Comparison of ENCODE assay signal across 9 mouse cellular contexts in the genomic region with DNA sequence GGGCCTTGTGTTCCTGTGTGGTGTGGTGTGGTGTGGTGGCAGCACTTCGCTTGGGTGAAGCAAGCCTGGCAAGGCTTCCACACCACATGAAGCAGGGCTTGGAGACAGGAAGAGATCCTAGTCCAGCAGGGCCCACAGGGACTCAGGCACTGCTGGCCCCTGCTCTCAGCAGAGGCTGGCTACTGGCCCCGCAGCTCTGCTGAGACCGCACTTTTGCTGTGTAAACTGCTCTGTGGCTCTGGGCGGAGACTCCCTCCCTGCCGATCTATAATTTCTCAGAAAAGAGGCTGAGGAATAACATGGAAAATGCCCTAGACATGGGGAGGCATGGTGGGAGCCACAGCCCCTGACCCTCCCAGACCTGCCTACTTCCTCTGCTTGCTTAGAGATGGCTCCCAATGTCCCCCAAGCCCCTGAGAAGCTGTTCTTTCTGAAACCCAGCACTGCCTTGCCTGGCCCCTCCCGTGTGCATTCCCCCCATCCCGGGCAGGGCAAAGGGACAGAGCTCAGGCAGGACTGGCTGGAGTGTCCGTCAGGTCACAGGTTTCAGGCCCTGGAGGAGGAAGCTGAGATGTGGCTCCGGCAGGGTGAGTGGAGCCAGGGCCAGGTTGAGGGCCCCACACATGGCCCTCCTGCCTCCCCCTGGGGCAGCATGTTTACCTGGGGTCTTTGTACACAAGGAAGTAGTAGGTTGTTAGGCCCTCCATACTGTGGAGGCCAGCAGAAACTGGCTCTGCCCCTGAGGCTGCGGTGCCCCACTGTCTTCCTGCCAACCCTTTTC. TPM values are rescaled to one million over a fixed set of nuclear protein-coding genes. Genes with fewer than 3 reads are reported as not detected.
A peak's percentile ranks its signal among the peaks of the same experiment; 100 is the strongest.
DNase-seq lines count a peak whose midpoint lies in the region; ATAC-seq and TF ChIP-seq lines count a peak whose summit lies in the region.
"Had no signal": no experiment of that assay in that cellular context is flagged by ENCODE, and none has a peak within 500 bp of the region (broad histone marks: within the 10 kb centered on the region; RNA-seq: fewer than 3 reads in every experiment).

No protein-coding gene starts in this region.

- intact Hi-C loops in heart, postnatal 25 days (cut with DNase I) = no loop called here

- peaks cover 6% of the 10 kb centered on the region; the same call in 1 of the 2 replicates for H3K36me3 ChIP-seq in heart, embryonic 10.5 days
- H3K36me3 ChIP-seq in ES-Bruce4 (ENCODE audit: control insufficient read depth, insufficient read depth, low read length, poor library complexity, severe bottlenecking) = no peaks in the 10 kb centered on the region
- H3K36me3 ChIP-seq in limb, embryonic 12.5 days = peaks cover 2% of the 10 kb centered on the region

- H3K9me3 ChIP-seq in heart, embryonic 10.5 days = no peaks in the 10 kb centered on the region
- H3K9me3 ChIP-seq in ES-Bruce4 (replicated peaks; ENCODE audit: control insufficient read depth, insufficient read depth, low read length, poor library complexity, severe bottlenecking) = no peaks in the 10 kb centered on the region
- no peaks in the 10 kb centered on the region for H3K9me3 ChIP-seq in limb, embryonic 12.5 days

- peak overlapping the region; percentile 48 for H3K27ac ChIP-seq in heart, embryonic 10.5 days
- H3K27ac ChIP-seq in ES-Bruce4 (ENCODE audit: insufficient read depth, low read length) = peak overlapping the region; percentile 31; the same call in 1 of the 2 replicates
- no peak overlapping the region for H3K27ac ChIP-seq in limb, embryonic 12.5 days

- DNase-seq in heart, embryonic 10.5 days (ENCODE audit: low spot score) = no peak
- DNase-seq in heart, postnatal 25 days (ENCODE audit: low spot score) = no peak
- DNase-seq in gastrocnemius, postnatal 25 days = peak; percentile 55
- no peak for DNase-seq in spleen, postnatal 4 days (ENCODE audit: low spot score in 2 of 2)
- DNase-seq in retina, postnatal 1 day = no peak

- H3K4me1 ChIP-seq in heart, embryonic 10.5 days = peaks cover 23% of the 10 kb centered on the region
- H3K4me1 ChIP-seq in ES-Bruce4 (ENCODE audit: control insufficient read depth, insufficient read depth, low read length) = peaks cover 2% of the 10 kb centered on the region
- H3K4me1 ChIP-seq in limb, embryonic 12.5 days (replicated peaks) = peaks cover 7% of the 10 kb centered on the region

- 59% methylated on average over 10 of the region's 10 CpGs for WGBS in heart, embryonic 10.5 days
- 56% methylated on average over 10 of the region's 10 CpGs for WGBS in limb, embryonic 12.5 days

- TF ChIP-seq EP300 in ES-Bruce4 (IDR thresholded peaks at IDR 0.05; ENCODE audit: insufficient read depth, low read depth, low read length) = no peak

- no peaks in the 10 kb centered on the region for H3K27me3 ChIP-seq in heart, embryonic 10.5 days (ENCODE audit: insufficient read depth, poor library complexity, severe bottlenecking)
- H3K27me3 ChIP-seq in ES-Bruce4 (ENCODE audit: control insufficient read depth, insufficient read depth, low read length, poor library complexity, severe bottlenecking) = no peaks in the 10 kb centered on the region
- no peaks in the 10 kb centered on the region; the same call in 1 of the 2 replicates for H3K27me3 ChIP-seq in limb, embryonic 12.5 days

- no peak for TF ChIP-seq CTCF in ES-Bruce4 (IDR thresholded peaks at IDR 0.05; ENCODE audit: low read depth, low read length)

- no peak for ATAC-seq in limb, embryonic 12.5 days (ENCODE audit: insufficient number of reproducible peaks, insufficient read depth, low FRiP score, low TSS enrichment, low read depth)
- no peak for ATAC-seq in erythroblast, adult 5-6 weeks (replicated peaks; ENCODE audit: low FRiP score, poor library complexity, severe bottlenecking)
- ATAC-seq: CD4-positive, CD25-positive, alpha-beta regulatory T cell, adult 4 months had no signal

- H3K4me2 ChIP-seq in limb, embryonic 12.5 days = no peak overlapping the region

- H3K4me3 ChIP-seq in heart, embryonic 10.5 days = no peak overlapping the region
- peak overlapping the region; percentile 63 for H3K4me3 ChIP-seq in ES-Bruce4 (ENCODE audit: low read depth, low read length)
- no peak overlapping the region for H3K4me3 ChIP-seq in limb, embryonic 12.5 days (replicated peaks)

- H3K9ac ChIP-seq in ES-Bruce4 (ENCODE audit: low read depth, poor library complexity, severe bottlenecking) = peak overlapping the region; percentile 59
- peak overlapping the region; percentile 42 for H3K9ac ChIP-seq in limb, embryonic 12.5 days (replicated peaks)

- no peak for TF ChIP-seq POLR2A in ES-Bruce4 (IDR thresholded peaks at IDR 0.05; ENCODE audit: insufficient read depth, low read length)

RNA-seq across cellular contexts. Expression of gene Nubp2, which starts 8.6 kb away (rescaled TPM):
- polyA plus RNA-seq in heart, embryonic 10.5 days (2016; fragmentation: Nextera tagmentation; extraction: Ambion mirVana) = 59.1 and 71.0 TPM in 2 replicates
- total RNA-seq in heart, postnatal 25 days (2021) = 10 to 100 TPM; 18.2 to 19.4 TPM
- polyA plus RNA-seq in ES-Bruce4 (2011; ENCODE audit: insufficient read depth, insufficient read length, low read depth, missing spikeins) = 29.8 and 39.0 TPM in 2 replicates
- total RNA-seq in gastrocnemius, postnatal 25 days (2021) = 10 to 100 TPM; 10.2 to 13.1 TPM
- 50.1 and 53.2 TPM in 2 replicates for polyA plus RNA-seq in limb, embryonic 12.5 days (2016; fragmentation: Nextera tagmentation; extraction: Ambion mirVana)
- total RNA-seq in erythroblast, adult 5-6 weeks (2015; ENCODE audit: low replicate concordance) = 25.4 and 31.6 TPM in 2 replicates
- total RNA-seq in erythroblast, adult 5-6 weeks (2017; ENCODE audit: low replicate concordance) = 10.6 and 11.4 TPM in 2 replicates

RNA-seq across cellular contexts. Expression of gene Spsb3, which starts 8.9 kb away (rescaled TPM):
- 31.1 and 36.1 TPM in 2 replicates for polyA plus RNA-seq in heart, embryonic 10.5 days (2016; fragmentation: Nextera tagmentation; extraction: Ambion mirVana)
- total RNA-seq in heart, postnatal 25 days (2021) = 10 to 100 TPM; 33.4 to 36.3 TPM
- polyA plus RNA-seq in ES-Bruce4 (2011; ENCODE audit: insufficient read depth, insufficient read length, low read depth, missing spikeins) = 10.5 and 13.8 TPM in 2 replicates
- total RNA-seq in gastrocnemius, postnatal 25 days (2021) = 10 to 100 TPM; 27.8 to 31.5 TPM
- 40.4 and 46.1 TPM in 2 replicates for polyA plus RNA-seq in limb, embryonic 12.5 days (2016; fragmentation: Nextera tagmentation; extraction: Ambion mirVana)
- total RNA-seq in erythroblast, adult 5-6 weeks (2015; ENCODE audit: low replicate concordance) = 20.4 and 49.3 TPM in 2 replicates
- total RNA-seq in erythroblast, adult 5-6 weeks (2017; ENCODE audit: low replicate concordance) = 28.2 and 35.1 TPM in 2 replicates

RNA-seq across cellular contexts. Expression of gene Igfals, which starts 11.7 kb away (rescaled TPM):
- polyA plus RNA-seq in heart, embryonic 10.5 days (2016; fragmentation: Nextera tagmentation; extraction: Ambion mirVana) = 0.21 and 0.85 TPM in 2 replicates
- total RNA-seq in heart, postnatal 25 days (2021) = 1 to 10 TPM; 6.9 TPM
- 3.0 and 3.8 TPM in 2 replicates for polyA plus RNA-seq in ES-Bruce4 (2011; ENCODE audit: insufficient read depth, insufficient read length, low read depth, missing spikeins)
- total RNA-seq in gastrocnemius, postnatal 25 days (2021) = 1 to 10 TPM; 3.8 to 4.4 TPM
- 0.37 and 0.43 TPM in 2 replicates for polyA plus RNA-seq in limb, embryonic 12.5 days (2016; fragmentation: Nextera tagmentation; extraction: Ambion mirVana)
- total RNA-seq in erythroblast, adult 5-6 weeks (2015; ENCODE audit: low replicate concordance) = not detected in 2 replicates
- total RNA-seq in erythroblast, adult 5-6 weeks (2017; ENCODE audit: low replicate concordance) = 0.17 TPM in 1 of 2 replicates, not detected in the other
- polyA plus RNA-seq: CD4-positive, CD25-positive, alpha-beta regulatory T cell, adult 4 months had no signal

RNA-seq across cellular contexts. Expression of gene Eme2, which starts 17.4 kb away (rescaled TPM):
- polyA plus RNA-seq in heart, embryonic 10.5 days (2016; fragmentation: Nextera tagmentation; extraction: Ambion mirVana) = 25.6 and 28.0 TPM in 2 replicates
- total RNA-seq in heart, postnatal 25 days (2021) = 10 to 100 TPM; 17.8 to 19.9 TPM
- 4.0 and 6.8 TPM in 2 replicates for polyA plus RNA-seq in ES-Bruce4 (2011; ENCODE audit: insufficient read depth, insufficient read length, low read depth, missing spikeins)
- 10 to 100 TPM in 1 of 2 experiments, 1 to 10 TPM in 1; 8.8 to 10.4 TPM for total RNA-seq in gastrocnemius, postnatal 25 days (2021)
- 32.8 and 47.1 TPM in 2 replicates for polyA plus RNA-seq in limb, embryonic 12.5 days (2016; fragmentation: Nextera tagmentation; extraction: Ambion mirVana)
- 7.1 and 8.6 TPM in 2 replicates for total RNA-seq in erythroblast, adult 5-6 weeks (2015; ENCODE audit: low replicate concordance)
- 10.9 and 12.4 TPM in 2 replicates for total RNA-seq in erythroblast, adult 5-6 weeks (2017; ENCODE audit: low replicate concordance)

RNA-seq across cellular contexts. Expression of gene Mrps34, which starts 17.4 kb away (rescaled TPM):
- 109 and 117 TPM in 2 replicates for polyA plus RNA-seq in heart, embryonic 10.5 days (2016; fragmentation: Nextera tagmentation; extraction: Ambion mirVana)
- 100 to 1,000 TPM; 110 to 111 TPM for total RNA-seq in heart, postnatal 25 days (2021)
- polyA plus RNA-seq in ES-Bruce4 (2011; ENCODE audit: insufficient read depth, insufficient read length, low read depth, missing spikeins) = 29.9 and 35.5 TPM in 2 replicates
- total RNA-seq in gastrocnemius, postnatal 25 days (2021) = 100 to 1,000 TPM in 1 of 2 experiments, 10 to 100 TPM in 1; 85.9 to 105 TPM
- 89.5 and 94.8 TPM in 2 replicates for polyA plus RNA-seq in limb, embryonic 12.5 days (2016; fragmentation: Nextera tagmentation; extraction: Ambion mirVana)
- total RNA-seq in erythroblast, adult 5-6 weeks (2015; ENCODE audit: low replicate concordance) = 4.8 and 7.1 TPM in 2 replicates
- 2.0 and 5.0 TPM in 2 replicates for total RNA-seq in erythroblast, adult 5-6 weeks (2017; ENCODE audit: low replicate concordance)
